Mouse (Mus musculus) left cerebral cortex, postnatal 4 days (tissue): Measurements from ENCODE around the gene Prex1. TPM values are rescaled to one million over a fixed set of nuclear protein-coding genes. Genes with fewer than 3 reads are reported as not detected.

ENCODE experiments used
- DNase-seq: peaks from one replicate; pipeline ENCODE4 v3.0.0-alpha.2; 2022
- intact Hi-C: fragments of 180-260 bp; cut with DNase I; formaldehyde crosslinking; loops from one replicate; pipeline ENCODE4 v1.15.1; 2025
- total RNA-seq, 2 experiments: library from RNA; stranded (reverse); gene quantifications; 2 replicates each; pipeline ENCODE4 v1.2.3; 2021

The Prex1 gene
- total RNA-seq, 2 experiments from 2014 or later, result 56.7 to 56.9 TPM

- intact Hi-C loops, result no loop called here
- no peak for DNase-seq
Observed at GRCm38 (mm10) chr2:166693394-166693793, 20.2 kb downstream of the Prex1 start.

- peak; percentile 66 for DNase-seq
- intact Hi-C loops, result no loop called here
Observed at GRCm38 (mm10) chr2:166691602-166692509, 21.8 kb downstream of the Prex1 start.

- intact Hi-C loops, result no loop called here
- no peak for DNase-seq
Observed at GRCm38 (mm10) chr2:166686917-166687316, 26.7 kb downstream of the Prex1 start.

- DNase-seq, result no peak
- intact Hi-C loops, result no loop called here
Observed at GRCm38 (mm10) chr2:166685824-166686223, 27.8 kb downstream of the Prex1 start.

GRCm38 (mm10) chr2:166683885-166684544 lies 29.6 kb downstream of the Prex1 start:
- DNase-seq, result peak; percentile 53
- intact Hi-C loops, result no loop called here

GRCm38 (mm10) chr2:166682866-166683265 lies 30.8 kb downstream of the Prex1 start:
- intact Hi-C loops, result no loop called here
- peak; percentile 64 for DNase-seq

- intact Hi-C loops, result no loop called here
- peak; percentile 81 for DNase-seq
Observed at GRCm38 (mm10) chr2:166678959-166679759, 34.5 kb downstream of the Prex1 start.

- intact Hi-C loops, result no loop called here
- DNase-seq, result peak; percentile 70
Observed at GRCm38 (mm10) chr2:166676933-166677332, 36.7 kb downstream of the Prex1 start.

- DNase-seq, result no peak
- intact Hi-C loops, result no loop called here
Observed at GRCm38 (mm10) chr2:166676498-166676897, 37.1 kb downstream of the Prex1 start.

- no peak for DNase-seq
- intact Hi-C loops, result no loop called here
Observed at GRCm38 (mm10) chr2:166675588-166676444, 37.8 kb downstream of the Prex1 start.

- intact Hi-C loops, result no loop called here
- DNase-seq, result no peak
Observed at GRCm38 (mm10) chr2:166674693-166675092, 38.9 kb downstream of the Prex1 start.

GRCm38 (mm10) chr2:166673951-166674350 lies 39.7 kb downstream of the Prex1 start:
- intact Hi-C loops, result no loop called here
- DNase-seq, result no peak

- DNase-seq, result no peak
- intact Hi-C loops, result no loop called here
Observed at GRCm38 (mm10) chr2:166672171-166672965, 41.3 kb downstream of the Prex1 start.

GRCm38 (mm10) chr2:166671614-166672013 lies 42.0 kb downstream of the Prex1 start:
- intact Hi-C loops, result no loop called here
- no peak for DNase-seq

- DNase-seq, result peak; percentile 46
- intact Hi-C loops, result no loop called here
Observed at GRCm38 (mm10) chr2:166671019-166671418, 42.6 kb downstream of the Prex1 start.

- intact Hi-C loops, result no loop called here
Observed at GRCm38 (mm10) chr2:166669922-166670321, 43.7 kb downstream of the Prex1 start.

GRCm38 (mm10) chr2:166667790-166668695 lies 45.6 kb downstream of the Prex1 start:
- DNase-seq, result no peak
- intact Hi-C loops, result no loop called here

More at GRCm38 (mm10) chr2:166669922-166670321, 43.7 kb downstream of the Prex1 start:
- DNase-seq, result no peak

GRCm38 (mm10) chr2:166666175-166666574 lies 47.5 kb downstream of the Prex1 start:
- intact Hi-C loops, result no loop called here
- no peak for DNase-seq
